Mouse (Mus musculus) myocyte (in vitro differentiated cells): ENCODE measurements around the gene 3110040M04Rik.

ENCODE experiments used
- CEBPB ChIP-seq: IDR thresholded peaks from 2 replicates; pipeline ENCODE4 v1.6.1; 2011; ENCODE audit warnings: mild to moderate bottlenecking, moderate library complexity; ENCODE audit not compliant: poor library complexity, insufficient read depth, severe bottlenecking
- MAX ChIP-seq: IDR thresholded peaks from one replicate; pipeline ENCODE4 v1.6.1; 2011; ENCODE audit warnings: low read depth, mild to moderate bottlenecking, control low read depth
- MYOD1 ChIP-seq, 3 experiments: IDR thresholded peaks; one replicate each; pipeline ENCODE4 v1.6.1; 2011; ENCODE audit warnings: control low read depth in 2 of 3, low read depth in 2 of 3, mild to moderate bottlenecking in 2 of 3, moderate library complexity in 1 of 3; ENCODE audit not compliant: insufficient read length in 2 of 3, control insufficient read depth in 1 of 3
- MYOG ChIP-seq, 3 experiments: IDR thresholded peaks; one replicate each; pipeline ENCODE4 v1.6.1; 2011; ENCODE audit warnings: control low read depth in 2 of 3, low read depth in 2 of 3, mild to moderate bottlenecking in 2 of 3; ENCODE audit not compliant: insufficient read length in 2 of 3, control insufficient read depth in 1 of 3, insufficient read depth in 1 of 3
- POLR2A ChIP-seq: IDR thresholded peaks from one replicate; pipeline ENCODE4 v1.6.1; 2011; ENCODE audit warnings: low read depth, mild to moderate bottlenecking, control low read depth, moderate library complexity; ENCODE audit not compliant: insufficient read length
- POLR2AphosphoS2 ChIP-seq: IDR thresholded peaks from one replicate; pipeline ENCODE4 v1.6.1; 2011; ENCODE audit warnings: low read depth, control low read depth; ENCODE audit not compliant: insufficient read length
- SRF ChIP-seq: IDR thresholded peaks from one replicate; pipeline ENCODE4 v1.6.1; 2011; ENCODE audit warnings: low read depth; ENCODE audit not compliant: control insufficient read depth, insufficient read length
- USF1 ChIP-seq: IDR thresholded peaks from one replicate; pipeline ENCODE4 v1.6.1; 2011; ENCODE audit warnings: low read depth, mild to moderate bottlenecking, control low read depth, moderate library complexity

DNA sequence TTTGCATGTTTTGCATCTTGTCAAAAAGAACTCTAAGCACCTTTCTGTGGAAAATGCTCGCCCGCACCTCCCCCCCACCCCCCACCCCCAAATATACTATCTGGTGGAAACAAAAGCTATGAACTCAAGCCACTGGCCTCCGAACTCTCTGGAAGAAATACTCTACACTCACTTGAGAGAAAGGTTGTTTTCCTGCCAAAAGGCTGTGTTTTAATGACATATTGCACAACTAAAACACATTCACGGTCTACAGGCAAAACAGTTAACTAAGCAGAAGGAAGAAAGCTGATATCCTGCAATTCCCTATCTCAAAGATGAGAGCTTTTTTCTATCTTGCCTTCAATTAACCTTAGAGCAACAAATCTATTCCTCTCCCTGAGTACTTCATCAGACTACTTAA lies 39.4 kb downstream of the 3110040M04Rik start:
- no peak for TF ChIP-seq USF1
- TF ChIP-seq POLR2A, result no peak
- no peak for TF ChIP-seq MAX
- no peak for TF ChIP-seq POLR2AphosphoS2
- TF ChIP-seq CEBPB, result no peak
- TF ChIP-seq MYOD1 (IDR thresholded peaks at IDR 0.05; ENCODE audit: control insufficient read depth in 1 of 3, insufficient read length in 2 of 3, low read depth in 2 of 3), result no peak
- TF ChIP-seq MYOG (IDR thresholded peaks at IDR 0.05; ENCODE audit: control insufficient read depth in 1 of 3, insufficient read depth in 1 of 3, insufficient read length in 2 of 3, low read depth in 2 of 3), result no peak
- no peak for TF ChIP-seq SRF
